Mouse (Mus musculus) hindlimb bud, embryonic 11.5 days (tissue): ENCODE measurements around the gene Map2k4.

Experiments used
- DNase-seq: peaks from one replicate; pipeline ENCODE4 v3.0.0-alpha.2; 2012; ENCODE audit warnings: low read depth, low spot score; ENCODE audit errors: extremely low spot score

Map2k4 gene

DNA sequence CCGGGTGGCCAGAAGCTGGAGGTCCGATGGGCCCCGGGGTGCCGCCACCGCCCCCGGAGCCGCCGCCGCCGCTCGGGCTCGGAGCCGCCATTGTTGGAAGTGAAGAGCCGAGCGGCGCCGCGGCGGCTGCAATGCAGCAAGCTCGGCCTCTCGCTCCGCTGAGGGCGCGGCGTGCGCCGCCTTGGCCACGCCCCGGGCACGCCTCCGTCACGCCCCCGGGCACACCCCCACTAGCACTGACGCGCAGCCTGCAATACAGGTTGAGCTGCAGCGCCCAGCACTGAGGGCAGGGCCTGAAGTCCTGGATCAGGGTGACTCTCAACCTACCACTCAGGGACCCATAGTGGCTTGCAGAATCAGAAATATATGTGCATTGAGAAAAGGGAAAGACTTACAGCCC, at the start of gene Map2k4:
Gene Map2k4 (minus strand): TSS at position 144 of the 400 bp plus-strand sequence.
- DNase-seq: peak; percentile 58

GRCm38 (mm10) chr11:65824556-65824955, 36.5 kb upstream of the Map2k4 start:
- DNase-seq: no peak

DNA sequence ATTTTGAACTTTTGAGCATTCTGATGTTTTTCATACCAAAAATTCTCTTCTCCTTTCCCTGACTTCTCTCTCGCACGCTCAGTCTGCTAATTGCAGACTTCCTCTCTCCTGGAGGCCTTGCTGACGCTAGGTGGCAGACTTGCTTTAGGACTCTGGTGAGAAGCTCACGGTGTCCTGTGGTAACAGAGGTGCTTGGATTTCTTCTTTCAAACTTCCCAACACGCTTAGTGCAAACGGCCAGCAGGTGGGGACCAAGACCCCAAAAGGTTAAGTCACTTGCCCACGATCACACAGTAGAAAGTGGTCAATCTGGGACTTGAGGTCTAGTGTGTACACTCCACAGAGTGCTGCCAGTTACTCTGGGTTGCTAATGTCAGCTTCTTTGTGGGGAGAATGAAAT, 32.8 kb upstream of the Map2k4 start:
- DNase-seq: peak; percentile 56

GRCm38 (mm10) chr11:65820280-65820679, 32.2 kb upstream of the Map2k4 start:
- no peak for DNase-seq

GRCm38 (mm10) chr11:65818193-65818592, 30.1 kb upstream of the Map2k4 start:
- no peak for DNase-seq

GRCm38 (mm10) chr11:65816237-65816636, 28.1 kb upstream of the Map2k4 start:
- DNase-seq: no peak

DNA sequence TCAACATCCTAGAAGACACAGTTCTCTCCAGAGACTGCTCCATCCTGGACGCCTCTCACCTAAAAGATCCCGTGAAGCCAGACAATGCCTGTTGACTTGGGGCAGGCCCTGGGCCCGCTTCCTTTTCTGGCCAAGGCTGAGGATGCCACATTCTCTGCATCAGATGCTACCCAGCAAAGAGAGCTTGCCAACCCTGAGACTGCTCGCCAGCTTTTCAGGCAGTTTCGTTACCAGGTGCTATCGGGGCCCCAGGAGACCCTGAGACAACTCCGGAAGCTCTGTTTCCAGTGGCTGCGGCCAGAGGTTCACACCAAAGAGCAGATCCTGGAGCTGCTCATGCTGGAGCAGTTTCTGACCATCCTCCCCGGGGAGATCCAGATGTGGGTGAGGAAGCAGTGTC, 26.3 kb upstream of the Map2k4 start:
- no peak for DNase-seq

GRCm38 (mm10) chr11:65812088-65812487, 24.0 kb upstream of the Map2k4 start:
- DNase-seq: no peak

- DNase-seq: no peak
Observed at GRCm38 (mm10) chr11:65807601-65808000, 19.5 kb upstream of the Map2k4 start.

DNA sequence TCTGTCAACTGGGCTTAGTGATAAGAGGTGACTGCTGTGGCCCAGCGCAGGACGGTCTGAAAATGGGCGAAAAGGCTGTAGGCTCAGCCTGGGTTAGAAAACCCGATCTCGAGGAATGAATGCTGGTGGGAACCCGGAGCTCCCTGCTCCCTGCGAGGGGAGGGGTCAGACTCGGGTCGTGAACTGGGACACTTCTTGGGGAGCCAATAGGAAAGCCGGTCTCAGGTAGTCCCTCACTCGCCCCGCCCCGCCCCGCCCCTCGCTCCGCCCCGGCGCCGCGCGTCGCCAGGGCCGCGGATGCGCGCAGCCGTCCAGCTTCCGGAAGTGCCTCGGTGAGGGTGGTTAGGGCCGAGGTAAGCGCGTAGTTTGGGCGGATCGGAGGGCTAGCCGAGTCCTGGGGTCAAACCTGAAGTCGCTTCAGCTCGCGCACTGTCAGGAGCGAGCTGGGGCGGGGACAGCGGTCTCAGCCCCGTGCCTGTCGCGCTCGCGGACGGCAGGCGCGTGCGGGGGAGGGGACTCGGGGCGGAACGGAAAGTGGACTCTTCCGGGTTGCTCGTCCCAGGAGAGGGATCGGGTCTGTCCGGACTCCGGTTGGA, 18.9 kb upstream of the Map2k4 start, which contains the start of gene Zkscan6:
Gene Zkscan6 (plus strand): TSS at position 267 of the 596 bp plus-strand sequence.
- DNase-seq: peak; percentile 67

- no peak for DNase-seq
Observed at GRCm38 (mm10) chr11:65806321-65806904, 18.3 kb upstream of the Map2k4 start.

GRCm38 (mm10) chr11:65801899-65802298, 13.8 kb upstream of the Map2k4 start:
- DNase-seq: no peak

DNA sequence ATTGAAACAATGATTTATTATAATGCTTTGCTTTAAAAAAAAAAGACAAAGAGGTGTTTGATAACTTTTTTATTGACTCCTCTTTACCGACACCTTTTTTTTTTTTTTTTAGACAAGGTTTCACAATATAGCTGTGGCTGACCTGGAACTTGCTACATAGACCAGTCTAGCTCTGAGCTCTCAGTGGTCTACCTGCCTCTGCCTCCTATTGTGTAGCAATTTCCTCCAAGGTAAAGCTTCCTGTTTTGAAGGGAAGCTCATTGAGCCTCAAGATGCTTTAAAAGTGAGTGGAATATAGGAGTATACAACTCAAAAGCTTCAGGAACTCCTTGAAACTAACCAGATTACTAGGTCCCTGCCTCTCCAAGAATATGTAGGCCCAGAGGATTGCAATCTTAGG, 7.8 kb upstream of the Map2k4 start:
- no peak for DNase-seq

DNA sequence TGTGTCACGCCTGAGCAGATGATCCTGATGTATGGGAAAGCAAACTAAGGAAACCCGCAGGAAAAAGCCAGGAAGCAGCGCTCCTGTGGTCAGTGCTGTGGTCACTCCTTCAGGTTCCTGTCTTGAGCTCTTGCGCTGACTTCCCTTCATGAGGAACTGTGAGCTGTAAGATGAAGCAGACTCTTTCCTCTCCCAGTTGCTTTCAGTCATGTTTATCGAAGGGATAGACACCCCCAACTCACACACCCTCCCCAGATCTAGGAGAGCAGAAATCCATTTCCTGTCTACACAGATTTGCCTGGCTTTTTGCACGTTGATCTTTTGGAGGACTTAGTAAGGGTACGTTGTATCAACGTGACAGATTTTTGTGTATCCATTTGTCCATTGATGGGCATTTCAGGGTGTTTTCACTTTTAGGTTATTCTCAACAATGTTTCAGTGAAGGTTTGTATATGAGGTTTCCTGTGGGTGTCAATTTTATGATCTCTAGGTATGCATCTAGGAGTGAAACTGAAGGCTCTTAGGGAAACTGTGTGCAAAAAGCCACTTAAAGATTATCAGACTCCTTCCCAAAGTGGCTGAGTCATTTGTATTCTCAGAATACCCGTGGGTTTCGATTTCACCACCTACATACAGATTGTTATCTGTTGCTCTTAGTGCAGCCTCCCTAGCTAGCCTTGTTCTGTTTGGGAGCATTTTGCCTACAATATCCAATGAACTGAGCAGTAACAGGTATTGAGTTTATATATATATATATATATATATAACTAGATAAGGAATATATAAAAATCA, 6.5 kb upstream of the Map2k4 start:
- DNase-seq: no peak

GRCm38 (mm10) chr11:65787421-65788151, 511 bp downstream of the Map2k4 start:
- DNase-seq: no peak

GRCm38 (mm10) chr11:65786160-65786559, 1.9 kb downstream of the Map2k4 start:
- DNase-seq: no peak

- no peak for DNase-seq
Observed at GRCm38 (mm10) chr11:65781596-65781995, 6.5 kb downstream of the Map2k4 start.

DNA sequence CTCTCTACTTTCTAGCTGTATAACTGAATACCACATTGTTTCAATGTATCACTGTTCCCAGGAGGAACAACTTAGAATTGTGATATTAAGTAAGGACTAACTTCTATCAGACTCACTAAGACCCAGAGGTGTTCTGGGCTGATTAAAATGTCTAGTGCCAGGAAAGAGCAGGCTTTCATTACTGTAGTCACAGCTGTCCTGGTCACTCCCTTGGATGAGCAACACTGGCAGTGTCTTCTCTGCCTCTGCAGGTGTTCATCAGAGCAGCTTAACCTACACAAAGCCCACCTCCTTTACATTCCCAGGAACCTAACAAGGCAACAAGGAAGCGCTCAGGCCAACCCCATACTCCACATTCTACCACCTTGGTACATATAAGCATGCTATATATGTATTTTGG, 8.5 kb downstream of the Map2k4 start:
- no peak for DNase-seq

DNA sequence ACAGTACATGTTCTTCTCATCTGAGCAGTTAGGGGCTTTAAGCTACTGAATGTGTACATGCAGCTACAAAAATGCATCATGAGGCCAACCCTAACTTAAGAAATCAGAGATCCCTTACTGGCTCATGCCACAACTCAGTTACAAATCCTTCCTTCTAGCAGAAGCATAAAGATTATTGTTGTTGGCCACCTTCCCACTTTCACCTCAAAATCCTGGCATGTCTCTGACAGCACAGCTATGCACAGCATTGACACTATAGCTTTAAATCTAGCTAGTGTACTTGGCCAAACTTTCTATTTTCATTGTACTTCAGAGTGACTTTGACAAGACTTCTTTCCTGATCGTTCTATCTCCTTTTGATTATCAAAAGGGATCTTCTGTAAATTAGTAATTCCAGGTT, 9.0 kb downstream of the Map2k4 start:
- DNase-seq: no peak

DNA sequence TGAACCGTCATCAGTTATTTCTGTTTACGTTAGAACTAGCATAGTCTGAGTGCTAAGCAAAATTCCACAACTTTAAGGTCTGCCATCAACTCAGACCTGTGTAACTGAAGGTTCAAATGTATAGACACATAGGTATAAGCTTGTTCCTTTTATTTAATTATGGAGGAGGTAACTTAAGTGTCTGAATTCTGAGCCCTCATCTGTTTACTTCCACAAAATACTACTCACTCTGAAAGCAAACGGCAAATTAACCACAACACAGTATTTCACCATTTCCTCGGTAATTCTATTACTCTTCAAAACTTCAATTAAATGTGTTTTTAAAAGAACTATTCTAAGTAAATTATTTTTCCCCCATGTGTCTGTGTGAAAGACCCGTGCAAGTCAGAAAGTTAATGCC, 10.3 kb downstream of the Map2k4 start:
- no peak for DNase-seq

GRCm38 (mm10) chr11:65776906-65777611, 11.0 kb downstream of the Map2k4 start:
- no peak for DNase-seq
